9 mouse cellular contexts compared by ENCODE assay signal in genomic region chr17:48299203-48299602, GRCm38 (mm10). TPM values are rescaled to one million over a fixed set of nuclear protein-coding genes. Genes with fewer than 3 reads are reported as not detected.
DNase-seq lines count a peak whose midpoint lies in the region; ATAC-seq lines count a peak whose summit lies in the region.
"Had no signal": no experiment of that assay in that cellular context is flagged by ENCODE, and none has a peak within 500 bp of the region (broad histone marks: within the 10 kb centered on the region; RNA-seq: fewer than 3 reads in every experiment).

Gene Treml2, plus strand, starts transcription at chr17:48299498.

- peak within 1 kb of the TSS; percentile 64 for H3K27ac ChIP-seq in heart, embryonic 10.5 days
- H3K27ac ChIP-seq in embryonic facial prominence, embryonic 11.5 days (replicated peaks; ENCODE audit: low read depth, low read length): no peak within 1 kb of the TSS
- H3K27ac ChIP-seq in macrophage: peak within 1 kb of the TSS; percentile 86

- H3K36me3 ChIP-seq in heart, embryonic 10.5 days: no peaks in the 10 kb centered on the region
- no peaks in the 10 kb centered on the region for H3K36me3 ChIP-seq in embryonic facial prominence, embryonic 11.5 days (replicated peaks; ENCODE audit: control insufficient read depth, insufficient read depth, low read depth, low read length)
- peaks cover 7% of the 10 kb centered on the region; the same call in 1 of the 2 replicates for H3K36me3 ChIP-seq in macrophage (ENCODE audit: inconsistent target)

- no peak within 1 kb of the TSS for H3K9ac ChIP-seq in embryonic facial prominence, embryonic 11.5 days (replicated peaks; ENCODE audit: low read length)

- H3K9me3 ChIP-seq in heart, embryonic 10.5 days: no peaks in the 10 kb centered on the region
- H3K9me3 ChIP-seq in embryonic facial prominence, embryonic 11.5 days (replicated peaks; ENCODE audit: control insufficient read depth, low read length): no peaks in the 10 kb centered on the region

- WGBS in heart, embryonic 10.5 days: 26% methylated on average over 3 of the region's 4 CpGs
- WGBS in embryonic facial prominence, embryonic 11.5 days: 37% methylated on average over 3 of the region's 4 CpGs
- WGBS in macrophage (ENCODE audit: missing documents): 44% methylated on average over 3 of the region's 4 CpGs

- no peak within 1 kb of the TSS for H3K4me2 ChIP-seq in embryonic facial prominence, embryonic 11.5 days (ENCODE audit: low read depth, low read length)

- peaks cover 5% of the 10 kb centered on the region for H3K4me1 ChIP-seq in heart, embryonic 10.5 days
- no peaks in the 10 kb centered on the region for H3K4me1 ChIP-seq in embryonic facial prominence, embryonic 11.5 days (ENCODE audit: control insufficient read depth, insufficient read depth, low read length)

- H3K79me2 ChIP-seq in macrophage (ENCODE audit: inconsistent target): peaks cover 20% of the 10 kb centered on the region; the same call in 1 of the 2 replicates

- DNase-seq in heart, embryonic 10.5 days (ENCODE audit: low spot score): peak; percentile 88
- DNase-seq in heart, postnatal 36 days: no peak
- peak; percentile 47 for DNase-seq in embryonic facial prominence, embryonic 11.5 days (ENCODE audit: low spot score)
- no peak for DNase-seq in kidney, adult 18-20 months
- DNase-seq in left cerebral cortex, adult 9 months (ENCODE audit: low spot score in 2 of 2): no peak
- DNase-seq in neural tube, embryonic 10.5 days (ENCODE audit: extremely low spot score, low spot score): no peak
- DNase-seq: cerebellum, postnatal 10 days had no signal

- H3K27me3 ChIP-seq in heart, embryonic 10.5 days (ENCODE audit: insufficient read depth, poor library complexity, severe bottlenecking): no peaks in the 10 kb centered on the region
- no peaks in the 10 kb centered on the region for H3K27me3 ChIP-seq in embryonic facial prominence, embryonic 11.5 days (ENCODE audit: control insufficient read depth, insufficient read depth, low read length)

- intact Hi-C loops in heart, postnatal 36 days (cut with DNase I): no loop called here

- H3K4me3 ChIP-seq in heart, embryonic 10.5 days: peak within 1 kb of the TSS; percentile 32
- no peak within 1 kb of the TSS for H3K4me3 ChIP-seq in embryonic facial prominence, embryonic 11.5 days (ENCODE audit: low read depth, low read length)
- peak within 1 kb of the TSS; percentile 23; the same call in 1 of the 2 replicates for H3K4me3 ChIP-seq in macrophage (ENCODE audit: inconsistent target)

- no peak for ATAC-seq in CD4-positive, CD25-positive, alpha-beta regulatory T cell, adult 4 months
- ATAC-seq in embryonic facial prominence, embryonic 11.5 days (replicated peaks; ENCODE audit: insufficient number of reproducible peaks, low FRiP score, low TSS enrichment, low read depth): no peak

RNA-seq across cellular contexts. Expression of gene Treml2, which starts in this region (rescaled TPM):
- 0.97 and 1.3 TPM in 2 replicates for polyA plus RNA-seq in heart, embryonic 10.5 days (2016; fragmentation: Nextera tagmentation; extraction: Ambion mirVana)
- under 1 TPM; 0.58 to 0.62 TPM for total RNA-seq in heart, postnatal 36 days (2021)
- 10 to 100 TPM; 13.2 to 16.8 TPM for polyA plus RNA-seq in CD4-positive, CD25-positive, alpha-beta regulatory T cell, adult 4 months (2017; shearing (Covaris generic))
- 0.10 and 0.15 TPM in 2 replicates for polyA plus RNA-seq in embryonic facial prominence, embryonic 11.5 days (2014; fragmentation: Nextera tagmentation; extraction: Ambion mirVana)
- total RNA-seq in macrophage (2018; cell fraction: chromatin; rRNA removed): 10 to 100 TPM in 8 of 26 experiments, 1 to 10 TPM in 18; 1.0 to 22.0 (median 6.9) TPM
- 10 to 100 TPM in 22 of 26 experiments, 1 to 10 TPM in 4; 7.6 to 58.7 (median 25.9) TPM for total RNA-seq in macrophage (2018; cell fraction: cytosol; rRNA removed)
- total RNA-seq in macrophage (2018; cell fraction: nucleus; rRNA removed): 10 to 100 TPM in 18 of 26 experiments, 1 to 10 TPM in 8; 5.2 to 57.1 (median 22.5) TPM
- polyA plus RNA-seq in macrophage (2018): 10.8 to 16.6 TPM (median 14.5 TPM) in 3 replicates

Comparison
In these comparisons a context has a peak if more than half of its experiments do, and no peak if none do; other contexts are left out.
1. Peak in DNase-seq in embryonic facial prominence, embryonic 11.5 days; RNA of the gene not detected or under 1 TPM.